Mouse (Mus musculus): ENCODE measurements at regions not wholly inside any gene's neighbourhood (a gene's known extent, or its start where the extent isn't known, plus 50 kb on each side); places are given as distances from the start of the nearest gene placed in this dataset.

DNA sequence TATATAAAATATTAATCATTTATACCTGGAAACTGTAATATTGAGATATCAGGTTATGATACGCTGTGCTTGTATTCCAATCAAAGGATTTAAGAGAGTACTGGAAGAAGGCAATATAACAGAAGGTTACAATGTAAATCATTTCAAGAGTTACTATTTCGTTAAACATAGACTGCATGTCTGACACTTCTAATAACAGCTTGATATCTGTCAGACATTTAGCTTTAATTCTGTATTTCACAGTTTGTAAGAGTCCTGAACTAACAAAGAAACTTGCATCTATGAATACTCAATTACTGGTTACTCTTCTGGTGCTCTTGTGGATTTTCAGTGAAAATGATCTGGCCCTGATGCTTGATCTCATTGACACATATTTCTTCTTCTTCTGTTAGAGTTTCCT is 840.6 kb downstream of the Cdh9 start:
- no peak for DNase-seq

DNA sequence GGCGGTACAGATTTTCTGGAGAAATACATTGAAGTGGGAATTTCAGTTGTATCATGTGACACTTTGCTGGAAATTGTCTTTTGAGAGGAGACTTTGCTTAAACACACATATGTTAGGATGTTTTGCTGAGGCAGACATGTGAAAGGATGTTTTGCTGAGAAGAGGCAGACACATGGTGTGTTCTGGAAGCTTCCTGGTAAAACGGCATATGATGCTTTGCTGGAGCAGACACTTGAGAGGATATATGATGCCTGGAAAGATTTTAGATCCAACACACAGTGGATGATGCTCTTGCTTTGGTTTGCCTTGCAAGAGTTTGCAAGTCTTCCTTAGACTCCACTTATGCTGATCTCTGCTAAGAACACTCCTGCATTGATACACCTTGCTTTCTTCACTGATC is 860.1 kb downstream of the Cdh9 start:
- no peak for DNase-seq

DNA sequence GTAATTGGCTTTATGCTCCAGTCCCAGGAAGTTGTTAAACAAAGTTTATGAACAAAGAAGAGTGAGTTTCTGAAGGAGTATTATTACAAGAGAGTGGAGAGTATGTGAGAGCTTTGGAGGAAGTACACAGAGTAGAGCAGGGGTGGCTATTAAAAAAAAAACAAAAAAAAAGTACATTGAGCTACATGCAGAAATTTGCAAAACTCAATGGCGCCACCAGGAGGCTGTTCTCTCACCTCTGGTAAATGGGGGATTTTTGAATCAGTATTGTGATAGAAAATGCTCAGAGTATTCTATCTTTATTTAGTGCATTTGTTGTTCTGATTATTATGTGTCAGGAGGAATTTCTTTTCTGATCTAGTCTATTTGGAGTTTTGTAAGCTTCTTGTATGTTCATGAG is 875.8 kb downstream of the Cdh9 start:
- peak in 1 of 2 experiments; percentile 26 for DNase-seq

DNA sequence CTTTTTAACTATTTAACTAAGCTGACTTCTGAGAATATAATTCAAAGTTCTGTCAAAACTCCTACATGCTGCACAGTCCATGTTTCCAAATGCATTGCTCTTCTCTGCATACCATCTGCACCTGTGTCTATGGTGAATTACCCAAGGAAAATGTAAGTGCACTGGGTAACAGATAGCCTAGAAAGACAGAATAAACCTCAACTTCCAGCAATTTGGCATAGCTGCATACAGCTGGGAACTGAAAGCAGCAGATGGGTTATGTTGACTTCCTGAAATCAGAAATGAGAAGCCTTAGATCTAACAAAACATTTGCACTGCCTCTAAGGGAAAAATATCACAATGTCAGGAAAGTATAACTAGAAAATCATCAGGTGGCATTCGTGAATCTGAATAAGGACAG is 886.4 kb downstream of the Cdh9 start:
- no peak for DNase-seq

DNA sequence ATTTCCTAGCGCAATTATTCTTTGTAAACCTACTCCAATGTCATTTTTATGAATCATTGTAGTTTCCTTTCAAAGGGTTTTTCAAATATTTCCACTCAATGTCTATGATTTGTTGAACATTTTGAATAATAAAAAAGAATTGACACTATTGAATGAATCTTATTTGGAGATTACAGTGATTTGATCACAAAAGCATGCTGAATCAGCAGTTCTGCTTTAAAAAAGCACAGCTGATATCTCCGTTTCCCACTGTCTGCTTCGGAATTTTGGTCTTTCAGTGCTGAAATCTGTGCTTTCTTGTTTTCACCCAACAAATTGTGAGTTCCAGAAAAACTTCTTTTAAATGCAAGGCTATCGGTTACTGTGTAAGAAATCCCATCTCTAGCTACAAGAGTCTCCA is 912.7 kb downstream of the Cdh9 start:
- DNase-seq, result no peak
